Mouse (Mus musculus) forebrain, embryonic 12.5 days (tissue): ENCODE measurements around the gene Pla2g2c. TPM values are rescaled to one million over a fixed set of nuclear protein-coding genes. Genes with fewer than 3 reads are reported as not detected.

Experiments used
- ATAC-seq: fragments of 200-750 bp; cut with Nextera tagmentation; 2 replicates; pipeline ENCODE4 v1.8.0; 2017; ENCODE audit warnings: moderate TSS enrichment; ENCODE audit not compliant: low FRiP score
- H3K27ac ChIP-seq: fragments of 300-500 bp; sonication (generic); 2 replicates; pipeline ENCODE4 v1.5.1; 2016; ENCODE audit warnings: mild to moderate bottlenecking
- H3K27me3 ChIP-seq: fragments of 300-500 bp; sonication (generic); 2 replicates; pipeline ENCODE4 v1.6.1; 2016; ENCODE audit warnings: mild to moderate bottlenecking
- H3K36me3 ChIP-seq: fragments of 300-500 bp; sonication (generic); replicated peaks from 2 replicates; pipeline ENCODE4 v1.6.1; 2016; ENCODE audit warnings: mild to moderate bottlenecking
- H3K4me1 ChIP-seq: fragments of 300-500 bp; sonication (generic); 2 replicates; pipeline ENCODE4 v1.6.1; 2016
- H3K4me2 ChIP-seq: fragments of 300-500 bp; sonication (generic); 2 replicates; pipeline ENCODE4 v1.6.1; 2016; ENCODE audit warnings: mild to moderate bottlenecking, moderate library complexity
- H3K4me3 ChIP-seq: fragments of 300-500 bp; sonication (generic); replicated peaks from 2 replicates; pipeline ENCODE4 v1.5.1; 2016; ENCODE audit warnings: mild to moderate bottlenecking
- H3K9ac ChIP-seq: fragments of 300-500 bp; sonication (generic); 2 replicates; pipeline ENCODE4 v1.6.1; 2016; ENCODE audit warnings: mild to moderate bottlenecking
- H3K9me3 ChIP-seq: fragments of 300-500 bp; sonication (generic); 2 replicates; pipeline ENCODE4 v1.6.1; 2016
- whole genome bisulfite sequencing: fragments of 180-500 bp; shearing (Covaris S2); methylation state at CpG from one replicate; pipeline ENCODE4 v1.1.7; 2016; 5-methylcytosine and 5-hydroxymethylcytosine counted together
- polyA plus RNA-seq: library from polyadenylated mRNA; unstranded; fragments of >200 nt; fragmentation: Nextera tagmentation; extraction: Ambion mirVana; gene quantifications from 2 replicates; pipeline ENCODE4 v1.2.1, GENCODE M21; 2016

Pla2g2c gene
- polyA plus RNA-seq = 0.18 and 0.26 TPM in 2 replicates

DNA sequence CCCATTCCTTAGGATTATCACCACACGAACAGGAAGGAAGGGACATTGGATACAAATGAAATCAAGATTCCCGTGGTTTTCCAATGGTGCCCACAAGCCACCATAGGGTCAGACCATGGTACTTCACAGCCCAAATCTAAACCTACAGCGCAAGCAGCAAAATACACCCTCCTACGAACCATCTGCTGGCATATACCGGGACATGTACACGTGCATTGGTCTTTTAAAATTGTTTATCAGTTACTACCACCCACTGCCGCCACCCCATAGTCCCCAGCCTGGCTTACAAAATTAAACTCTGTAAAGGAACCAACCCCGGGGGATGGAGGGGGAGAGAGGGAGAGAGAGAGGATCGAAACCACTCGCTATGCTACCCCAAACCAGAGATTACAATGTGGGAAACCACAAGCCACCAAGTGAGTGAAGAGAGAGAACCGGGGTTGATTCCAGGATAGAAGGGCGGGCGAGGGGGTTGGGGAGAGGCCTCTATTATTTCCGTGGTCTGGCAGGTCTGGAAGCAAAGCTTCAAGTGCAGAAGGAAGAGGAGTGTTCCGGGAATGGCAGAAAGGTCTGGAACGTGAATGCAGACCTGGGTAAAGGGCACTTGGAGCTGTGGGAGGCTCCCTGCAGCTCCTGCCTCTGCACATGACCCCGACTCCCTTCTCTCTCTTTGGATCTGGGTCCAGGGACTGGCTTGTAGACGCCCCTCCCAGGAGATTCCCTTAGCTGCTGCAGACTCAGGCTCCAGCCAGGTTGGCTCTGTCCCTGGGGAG is at the start of gene Pla2g2c:
Pla2g2c (plus strand) TSS at position 439 of the 773 bp plus-strand sequence.
- H3K9ac ChIP-seq = peak within 1 kb of the TSS; percentile 25; the same call in 1 of the 2 replicates
- peak within 1 kb of the TSS; percentile 23 for H3K4me3 ChIP-seq
- H3K4me2 ChIP-seq = peak within 1 kb of the TSS; percentile 54
- H3K36me3 ChIP-seq = no peaks in the 10 kb centered on the region
- ATAC-seq = no peak
- H3K27me3 ChIP-seq = peaks cover 23% of the 10 kb centered on the region
- H3K9me3 ChIP-seq = no peaks in the 10 kb centered on the region
- H3K27ac ChIP-seq = no peak within 1 kb of the TSS
- H3K4me1 ChIP-seq = peaks cover 24% of the 10 kb centered on the region
- WGBS = 51% methylated on average over 18 of the region's 18 CpGs

DNA sequence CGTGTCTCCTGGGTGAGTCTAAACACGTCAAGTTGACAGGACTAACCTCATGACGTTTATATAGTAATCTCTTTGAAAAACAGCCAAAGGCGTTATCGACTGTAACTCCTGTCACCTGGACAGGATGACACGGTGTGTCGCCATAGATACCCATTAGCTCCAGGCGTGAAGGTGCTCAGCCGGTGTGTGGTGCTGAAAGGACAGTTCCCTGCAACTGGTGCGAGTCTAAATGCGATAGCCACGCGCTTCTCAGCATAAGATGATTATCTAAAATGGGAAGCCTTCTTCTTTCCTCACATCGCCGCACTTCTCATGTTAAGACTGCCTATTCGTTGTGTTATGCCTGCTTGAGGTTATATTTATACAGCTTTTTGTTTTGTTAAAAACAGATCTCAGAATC is 48.1 kb upstream of the Pla2g2c start:
- H3K4me2 ChIP-seq = no peak overlapping the region
- H3K9ac ChIP-seq = no peak overlapping the region
- peaks cover 66% of the 10 kb centered on the region for H3K27me3 ChIP-seq
- H3K9me3 ChIP-seq = no peaks in the 10 kb centered on the region
- H3K27ac ChIP-seq = no peak overlapping the region
- H3K36me3 ChIP-seq = no peaks in the 10 kb centered on the region
- H3K4me3 ChIP-seq = no peak overlapping the region
- peaks cover 6% of the 10 kb centered on the region for H3K4me1 ChIP-seq
- WGBS = 15% methylated on average over 16 of the region's 16 CpGs
- ATAC-seq = no peak

DNA sequence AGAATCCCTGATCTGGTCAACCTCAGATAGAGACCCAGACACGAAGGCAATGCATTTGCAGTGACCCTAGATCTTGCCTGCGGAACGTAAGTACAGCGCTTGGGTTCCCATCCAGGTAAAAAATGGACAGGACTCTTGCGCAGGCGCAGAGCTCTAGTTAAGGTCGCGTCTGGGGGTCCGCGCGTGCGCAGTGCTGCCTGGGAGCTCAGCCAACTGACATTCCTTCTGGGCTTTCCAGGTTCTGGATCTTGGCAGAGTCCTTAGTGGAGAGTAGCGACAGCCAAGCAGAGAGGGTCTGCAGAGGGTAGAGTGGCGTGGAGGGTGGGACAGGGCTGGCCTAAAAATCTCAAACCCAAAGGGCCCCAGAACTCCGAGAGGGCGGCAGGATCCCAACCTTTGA is 47.0 kb upstream of the Pla2g2c start:
- no peak for ATAC-seq
- Histone ChIP-seq H3K4me1 (peaks cover 8% of the 10 kb centered on the region), H3K4me2 (peak overlapping the region; percentile 27), H3K9ac (no peak overlapping the region), H3K9me3 (no peaks in the 10 kb centered on the region), H3K36me3 (no peaks in the 10 kb centered on the region), H3K27ac (no peak overlapping the region), H3K4me3 (0 out of 2 replicates have a peak overlapping the region, but pooled peaks have one; percentile 13), H3K27me3 (peaks cover 67% of the 10 kb centered on the region)
- WGBS = 25% methylated on average over 16 of the region's 16 CpGs

DNA sequence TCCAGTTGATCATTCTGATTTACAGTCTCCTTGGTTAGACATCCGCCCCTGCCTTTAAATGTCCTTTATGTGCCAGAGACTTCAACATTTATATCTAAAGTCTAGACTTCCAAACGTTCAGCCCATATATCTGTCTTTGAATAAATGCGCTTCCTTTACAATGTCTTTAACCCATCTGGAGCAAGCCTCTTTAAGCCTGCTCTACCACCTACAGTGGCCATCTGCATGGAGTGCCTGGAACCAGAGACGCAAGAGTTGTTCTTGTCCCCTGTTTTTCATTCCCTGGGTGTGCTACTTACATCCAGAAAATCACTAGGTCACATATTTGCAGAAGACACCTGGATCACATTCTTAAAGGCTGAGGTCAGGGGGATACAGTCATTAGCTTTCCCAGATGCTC is 44.5 kb upstream of the Pla2g2c start:
- H3K9ac ChIP-seq = no peak overlapping the region
- H3K27ac ChIP-seq = no peak overlapping the region
- WGBS = 77% methylated on average over 4 of the region's 4 CpGs
- no peaks in the 10 kb centered on the region for H3K36me3 ChIP-seq
- no peak for ATAC-seq
- H3K4me1 ChIP-seq = peaks cover 17% of the 10 kb centered on the region
- H3K27me3 ChIP-seq = peaks cover 76% of the 10 kb centered on the region
- no peaks in the 10 kb centered on the region for H3K9me3 ChIP-seq
- no peak overlapping the region for H3K4me3 ChIP-seq
- H3K4me2 ChIP-seq = no peak overlapping the region

DNA sequence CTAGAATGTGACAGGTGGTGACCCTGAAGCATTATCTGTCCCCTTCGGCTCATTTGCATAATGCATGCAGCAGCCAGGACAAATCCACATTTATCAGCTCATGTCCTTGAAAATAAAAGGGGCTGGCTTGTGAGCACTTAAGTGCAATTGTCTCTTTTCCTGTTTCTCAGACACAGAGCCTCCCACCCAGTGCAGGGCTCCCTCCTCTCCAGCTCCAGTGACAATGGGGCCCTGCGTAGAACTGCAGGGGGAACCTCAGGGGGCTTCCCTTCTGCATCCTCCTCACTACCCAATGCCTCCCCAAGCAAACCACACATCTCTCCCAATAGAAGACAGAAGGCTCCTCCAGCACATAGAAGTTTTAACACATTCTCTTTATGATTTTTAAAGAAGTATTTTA is 41.8 kb upstream of the Pla2g2c start:
- Histone ChIP-seq H3K36me3 (no peaks in the 10 kb centered on the region), H3K27ac (peak overlapping the region; percentile 68), H3K9me3 (no peaks in the 10 kb centered on the region), H3K4me1 (peaks cover 13% of the 10 kb centered on the region), H3K4me3 (no peak overlapping the region), H3K4me2 (no peak overlapping the region), H3K27me3 (peaks cover 81% of the 10 kb centered on the region), H3K9ac (no peak overlapping the region)
- 43% methylated on average over 2 of the region's 2 CpGs for WGBS
- ATAC-seq = 0 out of 2 replicates have a peak, but pooled peaks have one; percentile 53

DNA sequence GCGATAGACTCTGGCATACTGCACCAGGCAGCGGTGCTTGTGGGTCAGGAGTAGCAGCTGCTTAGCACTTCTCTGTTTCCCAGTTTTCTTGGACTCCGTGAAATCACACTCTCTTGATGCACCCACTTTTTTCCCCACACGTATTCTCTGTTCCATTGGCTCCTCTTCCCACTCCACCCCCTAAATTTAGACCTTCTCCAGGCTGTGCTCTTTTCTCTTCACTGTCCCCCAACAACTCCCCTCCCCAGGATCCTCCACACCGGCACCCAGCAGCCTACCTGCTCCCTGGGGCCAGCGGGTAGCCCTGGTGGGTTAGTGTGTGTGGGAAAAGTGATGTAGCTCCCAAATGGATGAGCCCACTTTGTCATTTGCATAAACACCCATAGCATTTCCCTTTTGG is 38.8 kb upstream of the Pla2g2c start:
- Histone ChIP-seq H3K9me3 (no peaks in the 10 kb centered on the region), H3K4me3 (no peak overlapping the region), H3K4me2 (no peak overlapping the region), H3K27me3 (peaks cover 82% of the 10 kb centered on the region), H3K4me1 (peaks cover 35% of the 10 kb centered on the region), H3K9ac (no peak overlapping the region), H3K36me3 (no peaks in the 10 kb centered on the region), H3K27ac (no peak overlapping the region)
- no peak for ATAC-seq
- WGBS = 87% methylated on average over 6 of the region's 6 CpGs

DNA sequence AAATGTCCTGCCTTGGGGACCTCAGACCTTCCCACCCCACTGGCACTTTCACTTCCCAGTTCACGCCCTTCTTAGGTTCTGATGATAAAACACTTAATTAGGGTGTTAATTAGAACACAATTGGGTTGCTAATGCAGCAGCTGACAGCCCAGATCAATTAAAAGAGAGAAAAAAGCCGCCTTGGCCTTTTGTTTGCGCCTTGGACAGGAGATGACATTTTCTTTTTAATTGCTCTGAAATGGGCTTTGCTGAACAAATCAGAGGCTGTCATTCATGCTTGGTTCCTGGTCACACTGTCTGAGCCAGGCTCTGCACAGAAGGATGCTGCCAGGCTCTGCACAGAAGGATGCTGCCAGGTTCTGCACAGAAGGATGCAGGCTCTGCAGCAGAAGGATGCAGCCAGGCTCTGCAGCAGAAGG is 35.5 kb upstream of the Pla2g2c start:
- Histone ChIP-seq H3K36me3 (no peaks in the 10 kb centered on the region), H3K27me3 (peaks cover 81% of the 10 kb centered on the region), H3K9ac (no peak overlapping the region), H3K4me1 (peaks cover 57% of the 10 kb centered on the region), H3K27ac (peak overlapping the region; percentile 53; the same call in 1 of the 2 replicates), H3K4me2 (peak overlapping the region; percentile 4; the same call in 1 of the 2 replicates), H3K9me3 (no peaks in the 10 kb centered on the region), H3K4me3 (no peak overlapping the region)
- peak; percentile 83 for ATAC-seq
- WGBS = 4% methylated on average over 3 of the region's 3 CpGs

DNA sequence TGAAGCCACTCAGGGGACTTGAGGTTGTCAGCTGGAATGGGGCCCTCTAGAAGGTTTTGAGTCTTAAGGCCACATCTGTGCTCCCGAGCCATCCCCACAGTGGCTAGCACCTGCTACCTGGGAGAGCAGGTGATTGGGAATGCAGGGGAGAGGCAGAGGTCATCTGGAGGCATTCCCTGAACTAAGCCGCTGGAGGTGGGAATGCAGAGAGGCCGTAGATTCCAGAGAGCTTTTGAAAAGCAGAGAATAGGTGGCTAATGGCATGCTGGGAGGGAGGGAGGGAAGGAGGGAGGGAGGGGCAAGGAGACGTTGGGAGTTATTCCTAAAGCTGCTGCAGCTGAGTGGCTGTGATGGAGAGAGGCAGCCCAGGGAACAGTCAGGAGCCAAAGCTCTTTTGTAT is 34.0 kb upstream of the Pla2g2c start:
- no peak overlapping the region for H3K27ac ChIP-seq
- H3K9me3 ChIP-seq = no peaks in the 10 kb centered on the region
- H3K4me3 ChIP-seq = no peak overlapping the region
- peaks cover 76% of the 10 kb centered on the region for H3K27me3 ChIP-seq
- H3K4me2 ChIP-seq = 0 out of 2 replicates have a peak overlapping the region, but pooled peaks have one; percentile 10
- H3K4me1 ChIP-seq = peaks cover 57% of the 10 kb centered on the region
- no peaks in the 10 kb centered on the region for H3K36me3 ChIP-seq
- ATAC-seq = no peak
- no peak overlapping the region for H3K9ac ChIP-seq
- 1% methylated on average over 4 of the region's 4 CpGs for WGBS

DNA sequence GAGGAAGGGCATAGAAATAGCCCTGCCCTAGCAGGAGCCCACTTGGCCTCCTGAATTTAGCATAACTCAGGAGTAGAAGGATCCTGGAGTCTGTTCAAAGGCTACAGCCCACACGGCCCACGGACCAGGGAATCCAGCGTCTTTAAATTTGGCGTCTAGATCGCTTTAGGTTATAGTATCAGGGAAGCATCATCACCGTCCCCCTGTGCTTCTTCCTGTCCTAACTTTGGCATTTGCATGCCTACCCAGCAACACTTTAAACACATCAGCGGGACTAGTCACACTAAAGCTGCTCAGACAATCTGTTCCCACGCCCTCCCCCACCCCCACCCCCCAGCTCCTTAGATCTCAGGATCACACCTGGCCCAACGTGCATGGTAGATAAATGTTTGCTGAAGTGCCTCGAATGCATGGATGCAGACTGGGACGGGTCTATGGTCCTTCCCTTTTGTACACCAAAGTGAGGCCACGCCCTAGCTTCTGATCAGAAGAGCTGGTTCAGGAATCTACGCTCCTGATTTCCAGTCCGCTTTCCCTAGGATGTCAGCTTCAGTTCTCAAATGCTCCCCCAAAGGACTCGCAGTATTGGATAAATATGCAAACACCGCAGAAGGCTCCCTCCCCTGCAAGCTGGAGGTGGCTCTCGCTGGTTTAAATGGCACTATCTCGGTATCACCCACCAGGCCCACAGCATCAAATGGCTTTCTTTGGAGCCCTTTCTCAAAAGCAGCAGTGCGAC is 33.0 kb upstream of the Pla2g2c start:
- Histone ChIP-seq H3K4me1 (peaks cover 64% of the 10 kb centered on the region), H3K36me3 (no peaks in the 10 kb centered on the region), H3K4me2 (no peak overlapping the region), H3K4me3 (no peak overlapping the region), H3K27me3 (peaks cover 66% of the 10 kb centered on the region), H3K9ac (no peak overlapping the region), H3K27ac (no peak overlapping the region), H3K9me3 (no peaks in the 10 kb centered on the region)
- no peak for ATAC-seq
- 11% methylated on average over 19 of the region's 19 CpGs for WGBS

DNA sequence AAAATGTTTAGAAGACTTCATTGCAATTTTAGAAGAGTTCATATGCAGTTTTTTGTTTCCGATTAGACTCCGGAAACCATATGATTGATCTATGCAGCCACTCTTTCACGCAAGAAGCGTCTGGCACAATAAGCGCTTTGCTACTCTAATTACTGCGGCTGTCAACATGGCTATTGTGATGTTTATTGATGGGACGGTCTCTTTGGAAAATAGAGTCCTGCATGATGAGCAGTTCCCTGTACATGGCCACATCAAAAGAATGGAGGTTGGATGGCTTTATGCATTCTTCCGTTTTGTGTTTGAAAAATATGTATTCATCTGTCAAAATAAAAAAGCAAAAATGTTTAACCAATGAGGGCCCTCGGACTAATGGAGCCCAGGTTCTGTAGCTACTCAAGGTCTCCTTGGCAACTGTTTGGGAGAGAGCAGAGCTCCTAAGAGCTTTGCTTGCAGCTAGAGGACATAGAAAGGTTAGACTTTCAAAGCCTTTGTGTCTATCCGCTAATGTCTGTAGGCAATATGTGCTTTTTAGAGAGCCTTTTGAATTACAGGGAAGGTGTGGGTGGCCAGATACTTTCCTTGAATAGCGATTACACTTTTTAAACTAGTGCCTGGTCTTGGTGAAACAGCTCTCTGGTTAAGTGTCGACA is 31.4 kb upstream of the Pla2g2c start:
- no peak overlapping the region for H3K4me2 ChIP-seq
- ATAC-seq = no peak
- peaks cover 74% of the 10 kb centered on the region for H3K4me1 ChIP-seq
- H3K9me3 ChIP-seq = no peaks in the 10 kb centered on the region
- peaks cover 50% of the 10 kb centered on the region for H3K27me3 ChIP-seq
- 25% methylated on average over 12 of the region's 12 CpGs for WGBS
- H3K9ac ChIP-seq = no peak overlapping the region
- H3K36me3 ChIP-seq = no peaks in the 10 kb centered on the region
- H3K4me3 ChIP-seq = no peak overlapping the region
- H3K27ac ChIP-seq = no peak overlapping the region

DNA sequence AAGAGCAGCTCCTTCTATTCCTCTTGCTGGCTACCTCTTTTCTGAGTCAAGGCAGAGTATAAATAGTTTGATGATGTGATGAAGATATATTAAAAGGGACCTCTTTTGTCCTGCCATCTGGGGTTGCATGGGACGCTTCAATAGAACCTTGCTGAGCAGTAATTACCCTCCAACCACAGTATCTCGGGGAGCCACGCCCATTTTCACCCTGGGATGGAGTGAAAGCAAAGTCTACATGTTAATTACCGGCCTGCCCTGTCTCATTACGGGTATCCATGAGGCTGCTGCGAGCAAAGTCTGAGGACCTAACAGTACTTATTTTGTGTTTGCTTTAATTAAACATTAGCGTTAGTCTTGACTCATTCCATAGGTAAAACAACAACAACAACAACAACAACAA is 27.9 kb upstream of the Pla2g2c start:
- ATAC-seq = peak; percentile 67; the same call in 1 of the 2 replicates
- H3K27me3 ChIP-seq = peaks cover 30% of the 10 kb centered on the region
- peaks cover 40% of the 10 kb centered on the region for H3K4me1 ChIP-seq
- H3K9me3 ChIP-seq = no peaks in the 10 kb centered on the region
- H3K4me3 ChIP-seq = no peak overlapping the region
- H3K9ac ChIP-seq = no peak overlapping the region
- no peak overlapping the region for H3K4me2 ChIP-seq
- no peaks in the 10 kb centered on the region for H3K36me3 ChIP-seq
- peak overlapping the region; percentile 78 for H3K27ac ChIP-seq
- WGBS = 2% methylated on average over 7 of the region's 7 CpGs
